Mouse (Mus musculus) liver, postnatal 0 days (tissue): ENCODE results near the gene Cytip. TPM values are rescaled to one million over a fixed set of nuclear protein-coding genes. Genes with fewer than 3 reads are reported as not detected.
A peak's percentile ranks its signal among the peaks of the same experiment; 100 is the strongest.

ENCODE experiments used
- ATAC-seq: fragments of 200-750 bp; cut with Nextera tagmentation; 2 replicates; pipeline ENCODE4 v1.8.0; 2017; ENCODE audit warnings: mild to moderate bottlenecking, moderate library complexity
- DNase-seq: peaks from one replicate; pipeline ENCODE4 v3.0.0-alpha.2; 2016
- H3K27ac ChIP-seq: fragments of 300-500 bp; sonication (generic); 2 replicates; pipeline ENCODE4 v1.5.1; 2014; ENCODE audit warnings: antibody characterized with exemption, moderate library complexity, mild to moderate bottlenecking, low read depth
- H3K27me3 ChIP-seq: fragments of 300-500 bp; sonication (generic); 2 replicates; pipeline ENCODE4 v1.6.1; 2014; ENCODE audit warnings: low read length, control low read depth, mixed read lengths; ENCODE audit not compliant: insufficient read depth
- H3K36me3 ChIP-seq: fragments of 300-500 bp; sonication (generic); replicated peaks from 2 replicates; pipeline ENCODE4 v1.6.1; 2014; ENCODE audit warnings: mild to moderate bottlenecking, control low read depth, low read length, moderate library complexity, mixed read lengths; ENCODE audit not compliant: insufficient read depth
- H3K4me1 ChIP-seq: fragments of 300-500 bp; sonication (generic); 2 replicates; pipeline ENCODE4 v1.6.1; 2014; ENCODE audit warnings: antibody characterized with exemption, mild to moderate bottlenecking, control low read depth; ENCODE audit not compliant: insufficient read depth
- H3K4me2 ChIP-seq: fragments of 300-500 bp; sonication (generic); 2 replicates; pipeline ENCODE4 v1.6.1; 2014; ENCODE audit warnings: low read depth, mild to moderate bottlenecking, low read length, moderate library complexity, mixed read lengths
- H3K4me3 ChIP-seq: fragments of 300-500 bp; sonication (generic); 2 replicates; pipeline ENCODE4 v1.5.1; 2014; ENCODE audit warnings: low read depth, low read length
- H3K9ac ChIP-seq: fragments of 300-500 bp; sonication (generic); replicated peaks from 2 replicates; pipeline ENCODE4 v1.6.1; 2014; ENCODE audit warnings: mild to moderate bottlenecking, moderate library complexity
- H3K9me3 ChIP-seq: fragments of 300-500 bp; sonication (generic); 2 replicates; pipeline ENCODE4 v1.6.1; 2016; ENCODE audit warnings: mild to moderate bottlenecking, control low read depth, low read length, mixed read lengths
- CTCF ChIP-seq: sonication (generic); IDR thresholded peaks from 2 replicates; pipeline ENCODE4 v1.5.1; 2016; ENCODE audit warnings: antibody characterized with exemption, low read depth
- EP300 ChIP-seq: IDR thresholded peaks from 2 replicates; pipeline ENCODE4 v1.6.1; 2016; ENCODE audit warnings: antibody characterized with exemption, low read depth, mild to moderate bottlenecking
- WGBS: fragments of 180-500 bp; shearing (Covaris S2); extraction: QIAGEN DNeasy Blood & Tissue Kit; methylation state at CpG from one replicate; pipeline ENCODE4 v1.1.7; 2014; ENCODE audit not compliant: insufficient replicate concordance; 5-methylcytosine and 5-hydroxymethylcytosine counted together
- polyA plus RNA-seq: library from polyadenylated mRNA; unstranded; fragments of >200 nt; fragmentation: Nextera tagmentation; extraction: Ambion mirVana; gene quantifications from 2 replicates; pipeline ENCODE4 v1.2.1, GENCODE M21; 2015

The Cytip gene
- polyA plus RNA-seq, 1 experiment from 2014 or later, result 7.5 TPM

GRCm38 (mm10) chr2:58180776-58181175 is 14.6 kb downstream of the Cytip start:
- no peak for DNase-seq
- Histone ChIP-seq H3K4me3 (no peak overlapping the region), H3K36me3 (no peaks in the 10 kb centered on the region), H3K9me3 (no peaks in the 10 kb centered on the region), H3K4me1 (no peaks in the 10 kb centered on the region; the same call in 1 of the 2 replicates), H3K9ac (no peak overlapping the region), H3K27ac (no peak overlapping the region), H3K4me2 (no peak overlapping the region), H3K27me3 (no peaks in the 10 kb centered on the region)
- ATAC-seq, result no peak
- TF ChIP-seq EP300 (no peak), CTCF (no peak)
- 40% methylated on average over 1 of the region's 1 CpGs for WGBS

- H3K27ac ChIP-seq, result no peak overlapping the region
- H3K4me3 ChIP-seq, result no peak overlapping the region
- no peaks in the 10 kb centered on the region for H3K9me3 ChIP-seq
- TF ChIP-seq EP300, result no peak
- TF ChIP-seq CTCF, result 0 out of 2 replicates have a peak, but pooled peaks have one; percentile 10
- H3K27me3 ChIP-seq, result no peaks in the 10 kb centered on the region
- DNase-seq (no peak), ATAC-seq (no peak)
- no peak overlapping the region for H3K9ac ChIP-seq
- WGBS, result 35% methylated on average over 1 of the region's 1 CpGs
- H3K4me1 ChIP-seq, result no peaks in the 10 kb centered on the region
- H3K36me3 ChIP-seq, result no peaks in the 10 kb centered on the region
- no peak overlapping the region for H3K4me2 ChIP-seq
Observed at GRCm38 (mm10) chr2:58179056-58179455, 16.3 kb downstream of the Cytip start.

- H3K9me3 ChIP-seq, result no peaks in the 10 kb centered on the region
- H3K4me2 ChIP-seq, result no peak overlapping the region
- TF ChIP-seq EP300, result no peak
- TF ChIP-seq CTCF, result no peak
- no peaks in the 10 kb centered on the region for H3K36me3 ChIP-seq
- ATAC-seq (no peak), DNase-seq (no peak)
- WGBS, result 78% methylated on average over 8 of the region's 8 CpGs
- H3K27me3 ChIP-seq, result no peaks in the 10 kb centered on the region
- H3K4me3 ChIP-seq, result no peak overlapping the region
- no peaks in the 10 kb centered on the region for H3K4me1 ChIP-seq
- no peak overlapping the region for H3K27ac ChIP-seq
- H3K9ac ChIP-seq, result no peak overlapping the region
Observed at GRCm38 (mm10) chr2:58175392-58176291, 19.7 kb downstream of the Cytip start.

GRCm38 (mm10) chr2:58174476-58175286 is 20.7 kb downstream of the Cytip start:
- H3K27ac ChIP-seq, result no peak overlapping the region
- no peaks in the 10 kb centered on the region for H3K9me3 ChIP-seq
- H3K36me3 ChIP-seq, result no peaks in the 10 kb centered on the region
- H3K4me2 ChIP-seq, result no peak overlapping the region
- no peaks in the 10 kb centered on the region for H3K27me3 ChIP-seq
- H3K4me1 ChIP-seq, result no peaks in the 10 kb centered on the region
- H3K4me3 ChIP-seq, result no peak overlapping the region
- H3K9ac ChIP-seq, result no peak overlapping the region
- no peak for ATAC-seq
- TF ChIP-seq CTCF (no peak), EP300 (no peak)
- WGBS, result 83% methylated on average over 9 of the region's 9 CpGs
- DNase-seq, result no peak

GRCm38 (mm10) chr2:58172963-58173362 is 22.4 kb downstream of the Cytip start:
- Histone ChIP-seq H3K9me3 (no peaks in the 10 kb centered on the region), H3K9ac (no peak overlapping the region), H3K27ac (no peak overlapping the region), H3K4me2 (no peak overlapping the region), H3K4me3 (no peak overlapping the region), H3K4me1 (no peaks in the 10 kb centered on the region), H3K27me3 (no peaks in the 10 kb centered on the region), H3K36me3 (no peaks in the 10 kb centered on the region)
- no peak for TF ChIP-seq CTCF
- TF ChIP-seq EP300, result no peak
- DNase-seq (no peak), ATAC-seq (no peak)
- 58% methylated on average over 3 of the region's 3 CpGs for WGBS

- H3K4me1 ChIP-seq, result no peaks in the 10 kb centered on the region
- no peak overlapping the region for H3K4me2 ChIP-seq
- H3K27ac ChIP-seq, result no peak overlapping the region
- H3K36me3 ChIP-seq, result no peaks in the 10 kb centered on the region
- no peaks in the 10 kb centered on the region for H3K27me3 ChIP-seq
- DNase-seq (no peak), ATAC-seq (no peak)
- TF ChIP-seq EP300, result no peak
- no peak for TF ChIP-seq CTCF
- H3K9me3 ChIP-seq, result no peaks in the 10 kb centered on the region
- WGBS, result 62% methylated on average over 2 of the region's 2 CpGs
- no peak overlapping the region for H3K4me3 ChIP-seq
- no peak overlapping the region for H3K9ac ChIP-seq
Observed at GRCm38 (mm10) chr2:58169173-58169572, 26.2 kb downstream of the Cytip start.
